Mouse (Mus musculus) liver, postnatal 0 days (tissue): ENCODE results near the gene Pde4d. TPM values are rescaled to one million over a fixed set of nuclear protein-coding genes. Genes with fewer than 3 reads are reported as not detected.

Experiments used
- ATAC-seq: fragments of 200-750 bp; cut with Nextera tagmentation; 2 replicates; pipeline ENCODE4 v1.8.0; 2017; ENCODE audit warnings: mild to moderate bottlenecking, moderate library complexity
- DNase-seq: peaks from one replicate; pipeline ENCODE4 v3.0.0-alpha.2; 2016
- H3K27ac ChIP-seq: fragments of 300-500 bp; sonication (generic); 2 replicates; pipeline ENCODE4 v1.5.1; 2014; ENCODE audit warnings: antibody characterized with exemption, moderate library complexity, mild to moderate bottlenecking, low read depth
- H3K27me3 ChIP-seq: fragments of 300-500 bp; sonication (generic); 2 replicates; pipeline ENCODE4 v1.6.1; 2014; ENCODE audit warnings: low read length, control low read depth, mixed read lengths; ENCODE audit not compliant: insufficient read depth
- H3K36me3 ChIP-seq: fragments of 300-500 bp; sonication (generic); replicated peaks from 2 replicates; pipeline ENCODE4 v1.6.1; 2014; ENCODE audit warnings: mild to moderate bottlenecking, control low read depth, low read length, moderate library complexity, mixed read lengths; ENCODE audit not compliant: insufficient read depth
- H3K4me1 ChIP-seq: fragments of 300-500 bp; sonication (generic); 2 replicates; pipeline ENCODE4 v1.6.1; 2014; ENCODE audit warnings: antibody characterized with exemption, mild to moderate bottlenecking, control low read depth; ENCODE audit not compliant: insufficient read depth
- H3K4me2 ChIP-seq: fragments of 300-500 bp; sonication (generic); 2 replicates; pipeline ENCODE4 v1.6.1; 2014; ENCODE audit warnings: low read depth, mild to moderate bottlenecking, low read length, moderate library complexity, mixed read lengths
- H3K4me3 ChIP-seq: fragments of 300-500 bp; sonication (generic); 2 replicates; pipeline ENCODE4 v1.5.1; 2014; ENCODE audit warnings: low read depth, low read length
- H3K9ac ChIP-seq: fragments of 300-500 bp; sonication (generic); replicated peaks from 2 replicates; pipeline ENCODE4 v1.6.1; 2014; ENCODE audit warnings: mild to moderate bottlenecking, moderate library complexity
- H3K9me3 ChIP-seq: fragments of 300-500 bp; sonication (generic); 2 replicates; pipeline ENCODE4 v1.6.1; 2016; ENCODE audit warnings: mild to moderate bottlenecking, control low read depth, low read length, mixed read lengths
- CTCF ChIP-seq: sonication (generic); IDR thresholded peaks from 2 replicates; pipeline ENCODE4 v1.5.1; 2016; ENCODE audit warnings: antibody characterized with exemption, low read depth
- EP300 ChIP-seq: IDR thresholded peaks from 2 replicates; pipeline ENCODE4 v1.6.1; 2016; ENCODE audit warnings: antibody characterized with exemption, low read depth, mild to moderate bottlenecking
- WGBS: fragments of 180-500 bp; shearing (Covaris S2); extraction: QIAGEN DNeasy Blood & Tissue Kit; methylation state at CpG from one replicate; pipeline ENCODE4 v1.1.7; 2014; ENCODE audit not compliant: insufficient replicate concordance; 5-methylcytosine and 5-hydroxymethylcytosine counted together
- polyA plus RNA-seq: library from polyadenylated mRNA; unstranded; fragments of >200 nt; fragmentation: Nextera tagmentation; extraction: Ambion mirVana; gene quantifications from 2 replicates; pipeline ENCODE4 v1.2.1, GENCODE M21; 2015

Pde4d gene
- polyA plus RNA-seq, 1 experiment from 2014 or later = 6.1 TPM

DNA sequence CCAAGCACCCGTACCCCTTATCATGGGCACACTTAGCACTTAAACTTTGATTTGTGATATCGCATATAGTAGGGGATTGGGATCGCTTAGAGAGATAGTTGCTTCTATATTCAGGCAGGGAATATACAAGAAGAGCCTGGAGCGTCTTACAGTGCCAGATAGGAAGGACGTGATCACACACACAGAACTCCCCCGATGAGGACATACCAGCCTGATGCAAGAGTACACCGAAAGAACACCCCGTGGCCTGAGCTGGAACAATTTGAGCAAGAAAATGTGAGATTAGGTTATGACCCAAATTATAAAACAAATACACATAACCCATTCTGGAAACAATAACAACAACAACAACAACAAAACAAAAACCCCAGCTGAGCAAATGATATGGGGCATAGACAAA, 1461.2 kb downstream of the Pde4d start:
- H3K9ac ChIP-seq = no peak overlapping the region
- peaks cover 25% of the 10 kb centered on the region for H3K4me1 ChIP-seq
- H3K9me3 ChIP-seq = no peaks in the 10 kb centered on the region
- H3K27ac ChIP-seq = peak overlapping the region; percentile 36
- TF ChIP-seq EP300 (no peak), CTCF (no peak)
- no peaks in the 10 kb centered on the region for H3K36me3 ChIP-seq
- no peak overlapping the region for H3K4me2 ChIP-seq
- ATAC-seq = peak; percentile 72
- DNase-seq = peak; percentile 51
- H3K27me3 ChIP-seq = no peaks in the 10 kb centered on the region
- 65% methylated on average over 8 of the region's 8 CpGs for WGBS
- H3K4me3 ChIP-seq = no peak overlapping the region

GRCm38 (mm10) chr13:109912635-109913034, 1462.9 kb downstream of the Pde4d start:
- H3K36me3 ChIP-seq = no peaks in the 10 kb centered on the region
- ATAC-seq (no peak), DNase-seq (no peak)
- peaks cover 27% of the 10 kb centered on the region for H3K4me1 ChIP-seq
- H3K27ac ChIP-seq = no peak overlapping the region
- H3K9me3 ChIP-seq = no peaks in the 10 kb centered on the region
- WGBS = 88% methylated on average over 4 of the region's 4 CpGs
- no peaks in the 10 kb centered on the region for H3K27me3 ChIP-seq
- no peak overlapping the region for H3K4me3 ChIP-seq
- no peak overlapping the region for H3K4me2 ChIP-seq
- no peak overlapping the region for H3K9ac ChIP-seq
- TF ChIP-seq CTCF (no peak), EP300 (no peak)

- TF ChIP-seq CTCF = no peak
- no peak for TF ChIP-seq EP300
- Histone ChIP-seq H3K27ac (no peak overlapping the region), H3K9ac (no peak overlapping the region), H3K4me1 (peaks cover 27% of the 10 kb centered on the region), H3K9me3 (no peaks in the 10 kb centered on the region), H3K4me2 (no peak overlapping the region), H3K27me3 (no peaks in the 10 kb centered on the region), H3K36me3 (no peaks in the 10 kb centered on the region; the same call in 1 of the 2 replicates), H3K4me3 (no peak overlapping the region)
- DNase-seq = no peak
- 82% methylated on average over 13 of the region's 13 CpGs for WGBS
- no peak for ATAC-seq
Measured at GRCm38 (mm10) chr13:109914246-109914645, 1464.5 kb downstream of the Pde4d start.

DNA sequence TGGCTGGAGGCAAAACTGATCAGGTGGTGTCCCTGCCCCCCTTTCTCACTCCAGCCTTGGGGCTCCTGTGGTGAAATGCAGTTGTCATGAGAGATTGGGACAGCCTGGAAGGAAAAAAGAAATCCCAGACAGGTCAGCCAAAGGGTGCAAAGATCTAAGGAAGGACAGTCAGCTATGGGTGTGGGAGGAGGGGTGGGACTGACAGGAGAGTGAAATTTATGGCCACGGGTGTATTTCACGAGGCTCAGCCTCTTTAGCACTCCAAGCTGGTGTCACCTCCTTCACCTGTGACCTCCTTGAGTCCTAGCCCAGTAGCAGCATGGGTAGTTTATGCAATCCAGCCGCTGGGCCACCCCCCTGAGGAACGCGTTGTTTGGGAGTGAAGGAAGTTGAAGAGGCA, 1465.1 kb downstream of the Pde4d start:
- ATAC-seq (no peak), DNase-seq (no peak)
- 28% methylated on average over 5 of the region's 5 CpGs for WGBS

GRCm38 (mm10) chr13:109915501-109915900, 1465.8 kb downstream of the Pde4d start:
- H3K4me1 ChIP-seq = peaks cover 27% of the 10 kb centered on the region
- ATAC-seq (no peak), DNase-seq (no peak)
- TF ChIP-seq EP300 = no peak
- no peak for TF ChIP-seq CTCF
- 57% methylated on average over 7 of the region's 7 CpGs for WGBS
- no peaks in the 10 kb centered on the region for H3K27me3 ChIP-seq
- no peak overlapping the region for H3K4me3 ChIP-seq
- no peak overlapping the region for H3K4me2 ChIP-seq
- H3K9me3 ChIP-seq = no peaks in the 10 kb centered on the region
- no peaks in the 10 kb centered on the region; the same call in 1 of the 2 replicates for H3K36me3 ChIP-seq
- peak overlapping the region; percentile 12; the same call in 1 of the 2 replicates for H3K27ac ChIP-seq
- H3K9ac ChIP-seq = no peak overlapping the region

More for the DNA sequence above, 1465.1 kb downstream of the Pde4d start:
- peaks cover 27% of the 10 kb centered on the region for H3K4me1 ChIP-seq
- H3K9ac ChIP-seq = no peak overlapping the region
- no peak overlapping the region for H3K4me3 ChIP-seq
- H3K27ac ChIP-seq = peak overlapping the region; percentile 12; the same call in 1 of the 2 replicates
- no peaks in the 10 kb centered on the region for H3K27me3 ChIP-seq
- no peaks in the 10 kb centered on the region; the same call in 1 of the 2 replicates for H3K36me3 ChIP-seq
- no peak overlapping the region for H3K4me2 ChIP-seq
- no peak for TF ChIP-seq EP300
- no peak for TF ChIP-seq CTCF
- H3K9me3 ChIP-seq = no peaks in the 10 kb centered on the region

DNA sequence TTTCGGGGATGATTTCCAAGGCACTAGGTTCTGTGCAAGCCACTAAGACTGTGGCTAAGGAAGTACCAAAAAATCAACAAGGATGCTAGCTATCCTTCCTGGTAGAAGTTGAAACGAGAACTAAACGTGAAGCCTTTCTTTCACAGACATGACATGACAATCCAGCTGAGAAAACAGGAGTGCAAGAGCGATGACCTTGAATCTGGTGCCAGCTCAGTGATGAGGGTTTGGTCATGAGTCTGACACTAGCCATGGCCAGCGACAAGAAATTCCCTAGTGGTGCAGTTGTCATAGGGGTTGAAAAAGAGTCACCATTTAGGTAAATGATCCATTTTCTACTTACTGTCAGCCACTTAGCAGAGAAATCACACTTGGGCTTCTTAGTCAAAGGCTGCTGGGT, 1466.2 kb downstream of the Pde4d start:
- no peak for ATAC-seq
- no peaks in the 10 kb centered on the region; the same call in 1 of the 2 replicates for H3K36me3 ChIP-seq
- no peak for TF ChIP-seq CTCF
- DNase-seq = no peak
- H3K27ac ChIP-seq = peak overlapping the region; percentile 12; the same call in 1 of the 2 replicates
- H3K9ac ChIP-seq = no peak overlapping the region
- no peak overlapping the region for H3K4me2 ChIP-seq
- no peaks in the 10 kb centered on the region for H3K27me3 ChIP-seq
- peaks cover 27% of the 10 kb centered on the region for H3K4me1 ChIP-seq
- no peak overlapping the region for H3K4me3 ChIP-seq
- WGBS = 61% methylated on average over 5 of the region's 5 CpGs
- no peaks in the 10 kb centered on the region for H3K9me3 ChIP-seq

DNA sequence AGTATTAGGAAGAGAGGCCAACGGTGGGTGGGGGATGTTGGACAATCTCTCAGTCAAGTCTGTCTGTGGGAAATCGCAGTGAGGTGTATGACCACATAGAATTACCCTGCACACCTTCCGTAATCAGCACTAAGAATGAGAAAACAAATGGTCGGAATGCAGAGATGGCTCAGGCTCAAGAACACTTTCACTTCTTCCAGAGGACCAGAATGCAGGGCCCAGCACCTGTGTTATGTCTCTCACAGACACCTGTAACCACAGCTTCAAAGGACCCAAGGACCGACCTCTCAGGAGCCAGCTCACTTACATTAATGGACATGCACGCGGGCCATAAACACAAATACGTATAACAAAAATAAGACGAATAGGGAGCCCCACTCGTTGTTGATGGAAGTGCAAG, 1467.8 kb downstream of the Pde4d start:
- H3K27me3 ChIP-seq = no peaks in the 10 kb centered on the region
- no peak for TF ChIP-seq CTCF
- no peak for TF ChIP-seq EP300
- ATAC-seq = no peak
- no peaks in the 10 kb centered on the region for H3K9me3 ChIP-seq
- H3K4me2 ChIP-seq = no peak overlapping the region
- H3K4me1 ChIP-seq = peaks cover 20% of the 10 kb centered on the region
- no peak overlapping the region for H3K27ac ChIP-seq
- WGBS = 90% methylated on average over 10 of the region's 10 CpGs
- no peak overlapping the region for H3K9ac ChIP-seq
- H3K36me3 ChIP-seq = no peaks in the 10 kb centered on the region; the same call in 1 of the 2 replicates
- no peak for DNase-seq
- H3K4me3 ChIP-seq = no peak overlapping the region
